Mouse (Mus musculus) embryonic facial prominence, embryonic 10.5 days (tissue): ENCODE results near the gene Kif24. TPM values are rescaled to one million over a fixed set of nuclear protein-coding genes. Genes with fewer than 3 reads are reported as not detected.
"Not testable (repeated sequence)": the region's sequence is repeated elsewhere in the genome, so short reads cannot be mapped to it uniquely, and the experiment has no call there.

Experiments used
- DNase-seq: peaks from one replicate; pipeline ENCODE4 v3.0.0-alpha.2; 2017; ENCODE audit warnings: low spot score
- H3K27ac ChIP-seq: fragments of 300-500 bp; sonication (generic); replicated peaks from 2 replicates; pipeline ENCODE4 v1.5.1; 2016; ENCODE audit warnings: mild to moderate bottlenecking
- H3K27me3 ChIP-seq: fragments of 300-500 bp; sonication (generic); replicated peaks from 2 replicates; pipeline ENCODE4 v1.6.1; 2016; ENCODE audit warnings: low read depth, mild to moderate bottlenecking; ENCODE audit not compliant: poor library complexity, severe bottlenecking
- H3K36me3 ChIP-seq: fragments of 300-500 bp; sonication (generic); replicated peaks from 2 replicates; pipeline ENCODE4 v1.6.1; 2016; ENCODE audit warnings: mild to moderate bottlenecking, moderate library complexity
- H3K4me1 ChIP-seq: fragments of 300-500 bp; sonication (generic); 2 replicates; pipeline ENCODE4 v1.6.1; 2016
- H3K4me3 ChIP-seq: fragments of 300-500 bp; sonication (generic); 2 replicates; pipeline ENCODE4 v1.5.1; 2016; ENCODE audit warnings: mild to moderate bottlenecking, moderate library complexity
- H3K9me3 ChIP-seq: fragments of 300-500 bp; sonication (generic); 2 replicates; pipeline ENCODE4 v1.6.1; 2016; ENCODE audit warnings: mild to moderate bottlenecking
- WGBS: fragments of 180-500 bp; shearing (Covaris S2); methylation state at CpG from one replicate; pipeline ENCODE4 v1.1.7; 2016; 5-methylcytosine and 5-hydroxymethylcytosine counted together
- polyA plus RNA-seq: library from polyadenylated mRNA; unstranded; fragments of >200 nt; fragmentation: Nextera tagmentation; extraction: Ambion mirVana; gene quantifications from 2 replicates; pipeline ENCODE4 v1.2.1, GENCODE M21; 2016

Gene Kif24
- polyA plus RNA-seq, 1 experiment from 2014 or later: 15.1 TPM

- Histone ChIP-seq H3K4me3 (no peak overlapping the region), H3K27ac (no peak overlapping the region), H3K36me3 (peaks cover 38% of the 10 kb centered on the region), H3K4me1 (peaks cover 16% of the 10 kb centered on the region), H3K9me3 (no peaks in the 10 kb centered on the region), H3K27me3 (no peaks in the 10 kb centered on the region)
- 86% methylated on average over 8 of the region's 8 CpGs for WGBS
- no peak for DNase-seq
Observed at GRCm38 (mm10) chr4:41480254-41480653, 15.6 kb upstream of the Kif24 start.

- Histone ChIP-seq H3K27ac (no peak overlapping the region), H3K9me3 (no peaks in the 10 kb centered on the region), H3K36me3 (peaks cover 38% of the 10 kb centered on the region), H3K4me1 (peaks cover 16% of the 10 kb centered on the region), H3K27me3 (no peaks in the 10 kb centered on the region), H3K4me3 (no peak overlapping the region)
- 65% methylated on average over 1 of the region's 1 CpGs for WGBS
- DNase-seq: no peak
Observed at GRCm38 (mm10) chr4:41479456-41479804, 14.7 kb upstream of the Kif24 start.

GRCm38 (mm10) chr4:41478751-41479455, 14.2 kb upstream of the Kif24 start:
- H3K9me3 ChIP-seq: no peaks in the 10 kb centered on the region
- H3K27me3 ChIP-seq: no peaks in the 10 kb centered on the region
- 64% methylated on average over 4 of the region's 4 CpGs for WGBS
- peaks cover 38% of the 10 kb centered on the region for H3K36me3 ChIP-seq
- H3K27ac ChIP-seq: no peak overlapping the region
- no peak overlapping the region for H3K4me3 ChIP-seq
- DNase-seq: no peak
- H3K4me1 ChIP-seq: peaks cover 16% of the 10 kb centered on the region

GRCm38 (mm10) chr4:41477648-41478160, 13.0 kb upstream of the Kif24 start:
- WGBS: 92% methylated on average over 9 of the region's 9 CpGs
- no peak overlapping the region for H3K27ac ChIP-seq
- no peaks in the 10 kb centered on the region for H3K27me3 ChIP-seq
- H3K4me3 ChIP-seq: no peak overlapping the region
- H3K4me1 ChIP-seq: peaks cover 16% of the 10 kb centered on the region
- peaks cover 38% of the 10 kb centered on the region for H3K36me3 ChIP-seq
- no peaks in the 10 kb centered on the region for H3K9me3 ChIP-seq
- no peak for DNase-seq

GRCm38 (mm10) chr4:41471384-41471689, 6.7 kb upstream of the Kif24 start:
- H3K4me1 ChIP-seq: peaks cover 27% of the 10 kb centered on the region
- no peak for DNase-seq
- H3K36me3 ChIP-seq: peaks cover 4% of the 10 kb centered on the region; the same call in 1 of the 2 replicates
- H3K4me3 ChIP-seq: no peak overlapping the region
- 0 out of 2 replicates have a peak, but pooled peaks cover 2% of the 10 kb centered on the region for H3K9me3 ChIP-seq
- H3K27ac ChIP-seq: no peak overlapping the region
- H3K27me3 ChIP-seq: no peaks in the 10 kb centered on the region
- 89% methylated on average over 1 of the region's 1 CpGs for WGBS

- WGBS: 38% methylated on average over 5 of the region's 5 CpGs
- H3K4me1 ChIP-seq: peaks cover 29% of the 10 kb centered on the region
- H3K4me3 ChIP-seq: no peak overlapping the region
- no peak for DNase-seq
- H3K27me3 ChIP-seq: no peaks in the 10 kb centered on the region
- H3K9me3 ChIP-seq: 0 out of 2 replicates have a peak, but pooled peaks cover 2% of the 10 kb centered on the region
- no peak overlapping the region for H3K27ac ChIP-seq
- peaks cover 4% of the 10 kb centered on the region; the same call in 1 of the 2 replicates for H3K36me3 ChIP-seq
Observed at GRCm38 (mm10) chr4:41470684-41471383, 6.1 kb upstream of the Kif24 start.

GRCm38 (mm10) chr4:41470051-41470683, 5.5 kb upstream of the Kif24 start:
- no peak overlapping the region for H3K4me3 ChIP-seq
- no peak for DNase-seq

GRCm38 (mm10) chr4:41469199-41469598, 4.5 kb upstream of the Kif24 start:
- peaks cover 35% of the 10 kb centered on the region for H3K4me1 ChIP-seq
- H3K27me3 ChIP-seq: no peaks in the 10 kb centered on the region
- no peak overlapping the region for H3K4me3 ChIP-seq
- peaks cover 4% of the 10 kb centered on the region; the same call in 1 of the 2 replicates for H3K36me3 ChIP-seq
- H3K9me3 ChIP-seq: 0 out of 2 replicates have a peak, but pooled peaks cover 2% of the 10 kb centered on the region
- no peak overlapping the region; the same call in 1 of the 2 replicates for H3K27ac ChIP-seq
- 62% methylated on average over 10 of the region's 10 CpGs for WGBS
- peak; percentile 43 for DNase-seq

More at GRCm38 (mm10) chr4:41470051-41470683, 5.5 kb upstream of the Kif24 start:
- Histone ChIP-seq H3K9me3 (0 out of 2 replicates have a peak, but pooled peaks cover 2% of the 10 kb centered on the region), H3K36me3 (peaks cover 4% of the 10 kb centered on the region; the same call in 1 of the 2 replicates), H3K27ac (no peak overlapping the region), H3K27me3 (no peaks in the 10 kb centered on the region), H3K4me1 (peaks cover 35% of the 10 kb centered on the region)
- 58% methylated on average over 7 of the region's 7 CpGs for WGBS

GRCm38 (mm10) chr4:41468396-41469080, 3.9 kb upstream of the Kif24 start:
- H3K4me3 ChIP-seq: no peak overlapping the region
- no peaks in the 10 kb centered on the region for H3K27me3 ChIP-seq
- 61% methylated on average over 17 of the region's 17 CpGs for WGBS
- peaks cover 4% of the 10 kb centered on the region; the same call in 1 of the 2 replicates for H3K36me3 ChIP-seq
- H3K4me1 ChIP-seq: peaks cover 40% of the 10 kb centered on the region
- DNase-seq: peak; percentile 60
- 0 out of 2 replicates have a peak, but pooled peaks cover 2% of the 10 kb centered on the region for H3K9me3 ChIP-seq
- no peak overlapping the region; the same call in 1 of the 2 replicates for H3K27ac ChIP-seq

- WGBS: 4% methylated on average over 17 of the region's 17 CpGs
- H3K4me1 ChIP-seq: peaks cover 39% of the 10 kb centered on the region
- H3K27ac ChIP-seq: peak overlapping the region; percentile 89
- peak overlapping the region; percentile 75 for H3K4me3 ChIP-seq
- DNase-seq: no peak
- H3K9me3 ChIP-seq: 0 out of 2 replicates have a peak, but pooled peaks cover 2% of the 10 kb centered on the region
- H3K27me3 ChIP-seq: no peaks in the 10 kb centered on the region
- H3K36me3 ChIP-seq: peaks cover 24% of the 10 kb centered on the region
Observed at GRCm38 (mm10) chr4:41465287-41465665, 589 bp upstream of the Kif24 start.

- WGBS: 80% methylated on average over 3 of the region's 3 CpGs
- not testable (repeated sequence) for H3K27me3 ChIP-seq, DNase-seq, H3K27ac ChIP-seq, H3K9me3 ChIP-seq
- peak overlapping the region; percentile 75 for H3K4me3 ChIP-seq
- peaks cover 29% of the 10 kb centered on the region for H3K36me3 ChIP-seq
- peaks cover 23% of the 10 kb centered on the region for H3K4me1 ChIP-seq
Observed at GRCm38 (mm10) chr4:41463051-41463738, 1.5 kb downstream of the Kif24 start.
